Mouse (Mus musculus) 416B (cell line): ENCODE data around the gene Gtf3c1.

ENCODE experiments used
- DNase-seq: peaks from one replicate; pipeline ENCODE4 v3.0.0; 2011; ENCODE audit warnings: low read depth

Gtf3c1 gene

DNA sequence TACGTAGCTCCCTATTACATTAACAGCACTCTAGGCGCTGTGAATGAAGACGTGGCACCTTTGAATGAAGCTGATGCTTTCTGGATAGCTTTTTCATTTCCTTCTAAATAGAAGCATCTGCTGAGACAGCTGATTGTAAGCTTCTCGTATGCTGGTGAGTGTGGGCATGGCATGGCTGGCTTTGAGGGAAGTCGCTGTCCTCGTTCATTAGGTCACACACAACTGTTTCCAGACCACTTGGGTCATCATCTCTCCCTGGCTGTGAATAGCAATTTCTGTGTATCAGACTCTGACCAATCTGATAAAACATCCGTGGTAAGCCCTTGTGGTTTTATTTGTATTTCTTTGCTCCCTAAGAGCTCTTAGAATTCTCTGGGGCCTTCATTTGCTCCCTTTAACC, 89.6 kb downstream of the Gtf3c1 start:
- peak; percentile 85 for DNase-seq

DNA sequence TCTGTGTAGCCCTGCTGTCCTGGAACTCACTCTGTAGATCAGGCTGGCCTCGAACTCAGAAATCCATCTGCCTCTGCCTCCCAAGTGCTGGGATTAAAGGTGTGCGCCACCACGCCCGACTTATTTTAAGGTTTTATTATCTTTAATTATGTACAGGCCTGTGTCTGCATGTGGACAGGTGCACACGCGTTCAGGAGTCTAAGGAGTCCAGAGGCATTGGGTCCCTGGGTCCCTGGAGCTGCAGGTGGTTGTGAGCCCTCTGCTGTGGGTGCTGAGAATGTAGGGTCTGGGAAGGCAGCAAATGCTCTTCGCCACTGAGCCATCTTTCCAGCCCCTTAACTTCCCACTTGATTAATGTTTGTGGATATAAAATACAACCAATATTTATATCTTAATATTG, 92.1 kb downstream of the Gtf3c1 start:
- no peak for DNase-seq

DNA sequence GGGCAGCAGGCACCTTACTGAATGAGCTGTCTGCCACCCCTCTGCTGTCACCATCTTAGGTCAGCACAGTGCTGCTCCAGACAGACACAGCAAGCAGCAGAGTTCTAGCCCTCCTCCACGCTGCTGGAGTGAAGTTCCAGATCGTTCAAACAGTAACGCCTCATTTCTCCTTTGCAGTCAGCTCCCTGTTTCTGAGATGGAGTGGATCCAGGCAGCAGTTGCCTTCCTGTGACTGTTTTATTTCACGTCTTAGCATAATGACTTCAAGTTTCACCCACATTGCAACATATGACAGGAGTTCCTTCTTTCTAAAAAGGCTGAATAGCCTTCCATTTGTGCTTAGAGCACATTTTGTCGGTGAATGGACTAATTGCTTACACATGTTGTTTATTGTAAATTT, 94.0 kb downstream of the Gtf3c1 start:
- peak; percentile 33 for DNase-seq

DNA sequence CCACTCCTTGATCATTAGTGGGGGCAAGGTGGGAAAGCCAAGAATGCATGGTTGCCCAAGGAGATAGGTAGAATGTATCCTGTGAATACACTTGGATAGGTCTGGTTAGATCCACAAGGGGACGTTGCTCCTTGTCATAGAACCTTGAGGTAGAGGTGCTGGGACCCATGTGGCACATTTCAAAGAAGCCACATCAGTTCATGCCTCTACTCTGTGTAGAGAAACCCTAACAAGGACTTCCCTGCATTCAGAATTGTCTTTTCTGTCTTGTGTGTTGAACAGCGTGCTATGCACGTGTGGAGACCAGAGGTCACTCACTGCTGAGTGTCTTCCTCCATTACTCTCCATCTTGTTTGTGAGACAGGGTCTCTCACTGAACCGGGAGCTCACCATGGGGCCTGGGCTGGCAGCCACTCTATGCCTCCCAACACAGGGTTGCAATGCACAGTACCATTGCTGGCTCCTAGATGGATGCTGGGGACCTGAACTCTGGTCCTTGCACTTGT, 99.3 kb downstream of the Gtf3c1 start:
- no peak for DNase-seq

DNA sequence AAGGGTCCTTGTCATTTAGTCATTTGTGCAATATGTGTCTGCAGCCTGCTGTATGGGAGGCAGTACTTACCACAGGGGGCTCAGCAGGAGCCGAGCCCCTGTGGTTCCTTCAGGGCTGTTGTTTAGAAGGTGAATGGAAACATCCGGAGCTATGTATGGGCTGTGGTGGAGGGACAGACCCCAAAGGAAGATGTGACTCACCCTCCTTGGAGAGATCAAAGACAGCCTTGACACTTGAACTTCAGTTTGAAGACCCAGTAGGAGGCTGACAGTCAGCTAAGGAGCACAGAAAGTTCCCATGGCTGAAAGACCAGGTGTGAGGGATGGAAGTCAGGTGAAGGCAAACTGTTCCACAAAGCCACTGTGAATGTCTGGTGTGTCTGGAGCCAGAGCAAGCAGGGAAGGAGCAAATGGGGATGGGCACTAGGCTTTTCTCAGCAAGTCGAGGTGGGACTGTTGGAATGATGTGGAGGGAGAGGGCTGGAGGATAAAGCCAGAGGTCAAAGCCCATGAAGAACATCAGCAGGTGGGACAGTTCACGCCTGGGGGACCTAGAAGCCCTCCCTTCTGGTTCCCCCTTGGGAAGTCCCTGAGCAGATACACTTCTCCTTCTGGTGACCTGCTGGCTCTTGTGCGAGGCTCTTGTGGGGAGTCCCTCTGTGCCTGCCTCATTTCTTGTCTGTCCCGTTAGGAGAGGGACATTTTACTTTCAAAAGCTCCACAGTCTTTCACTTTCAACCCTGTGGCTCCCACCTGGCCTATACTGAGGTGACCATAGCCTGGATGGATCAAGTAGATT, 100.0 kb downstream of the Gtf3c1 start:
- DNase-seq, result peak; percentile 86

DNA sequence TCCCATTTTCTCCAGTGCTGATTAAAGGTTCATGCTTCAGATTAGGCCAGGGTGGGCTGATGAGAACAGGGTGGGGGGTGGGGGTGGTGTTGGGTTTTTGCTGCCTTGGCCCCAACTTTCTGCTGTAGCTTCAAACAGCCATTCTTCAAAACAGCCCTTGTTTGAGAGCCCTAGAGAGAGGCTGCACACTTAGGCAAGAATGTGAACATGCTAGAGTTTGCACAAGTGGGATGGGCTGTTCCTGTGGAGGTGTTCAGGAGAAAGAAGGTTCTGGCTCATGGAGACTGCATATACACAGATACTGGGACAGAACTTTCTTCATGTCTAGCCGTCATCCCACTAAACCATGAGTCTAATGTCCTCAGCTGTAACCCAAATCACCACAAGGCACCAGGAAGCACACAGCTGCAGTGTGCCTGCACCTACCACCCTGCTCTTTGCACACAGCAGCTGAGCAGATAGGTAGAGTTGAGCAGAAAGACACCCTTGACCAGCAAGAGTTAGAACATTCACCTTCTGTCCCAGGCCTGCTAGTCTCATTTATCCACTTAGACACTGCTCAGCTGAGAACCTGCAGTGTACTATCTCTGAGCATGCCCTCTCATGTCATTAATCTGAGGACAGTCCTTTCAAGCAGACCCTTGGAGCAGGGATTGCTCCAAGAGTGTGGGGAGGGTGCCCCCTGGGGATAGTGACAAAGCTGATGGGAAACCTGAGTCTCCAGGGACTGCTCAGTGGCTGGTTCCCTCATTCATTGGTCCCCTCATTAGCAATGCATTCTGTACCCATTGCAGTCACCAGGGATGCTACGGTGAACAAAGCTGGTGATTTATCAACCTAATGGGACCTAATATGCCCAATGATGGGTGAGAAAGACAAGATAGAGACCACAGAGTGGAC, 101.1 kb downstream of the Gtf3c1 start:
- no peak for DNase-seq

DNA sequence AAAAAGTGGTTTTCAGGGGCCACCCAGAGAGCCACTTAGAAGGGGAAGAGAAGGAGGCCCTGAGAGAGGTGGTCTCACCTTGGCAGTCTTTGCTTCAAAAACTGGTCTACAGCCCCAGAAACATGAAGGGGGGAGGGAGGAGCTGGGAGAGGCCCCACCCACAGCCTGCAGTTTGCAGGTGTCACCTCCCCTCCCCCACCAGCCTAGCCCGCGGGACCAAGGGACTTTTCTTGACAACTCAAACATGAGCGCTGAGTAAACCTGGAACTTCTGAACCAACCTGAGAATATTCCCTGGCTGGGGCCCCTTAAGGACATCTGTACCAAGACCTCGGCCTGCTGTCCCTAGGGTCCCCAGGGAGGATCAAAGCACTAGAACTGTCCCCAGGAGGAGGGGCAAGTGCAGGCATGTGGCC, 101.8 kb downstream of the Gtf3c1 start:
- no peak for DNase-seq

DNA sequence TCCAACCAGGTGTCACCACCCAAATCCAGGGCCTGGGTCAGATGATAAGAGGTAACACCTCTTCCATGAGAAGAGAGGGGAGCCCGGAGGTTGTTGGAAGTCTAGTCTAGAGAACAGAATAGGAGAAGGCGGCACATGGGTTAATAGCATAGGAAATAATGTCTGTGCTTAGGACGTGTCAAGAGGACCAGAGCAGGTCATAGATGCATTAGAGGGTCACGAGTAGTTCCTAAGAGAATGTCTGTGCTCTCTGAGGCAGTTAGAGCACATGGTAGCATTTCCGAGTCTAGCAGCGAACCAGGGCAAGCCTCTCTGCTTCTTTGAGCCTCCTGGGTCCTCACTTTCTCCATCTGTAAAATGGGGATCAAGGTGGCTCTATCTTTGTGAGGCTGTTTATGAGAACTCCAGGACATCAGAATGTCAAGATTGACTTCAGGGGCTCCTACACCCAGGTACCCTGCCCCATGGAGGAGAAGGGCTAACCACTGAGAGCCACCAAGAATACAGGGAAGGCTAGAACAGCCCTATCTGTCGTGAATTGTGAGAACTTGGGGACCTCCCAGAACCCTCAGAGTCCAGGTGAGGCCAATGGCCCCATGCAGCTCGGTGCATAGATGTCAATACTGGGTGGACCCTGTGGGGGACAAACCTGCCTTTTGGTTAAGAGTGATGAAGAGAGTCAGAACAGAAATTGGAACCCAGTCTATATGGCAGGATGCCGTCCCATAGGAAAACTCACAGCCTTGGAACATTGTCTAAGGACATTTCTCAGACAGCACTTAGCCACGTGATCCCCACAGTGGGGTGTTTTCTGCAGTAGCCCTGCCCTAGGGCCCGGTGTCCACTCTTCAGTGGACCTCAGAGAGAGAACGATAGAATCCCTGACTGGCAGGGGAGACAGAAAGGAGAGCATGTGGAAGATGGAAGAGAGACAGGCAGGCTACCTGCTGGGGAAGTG, 102.9 kb downstream of the Gtf3c1 start:
- DNase-seq, result no peak

DNA sequence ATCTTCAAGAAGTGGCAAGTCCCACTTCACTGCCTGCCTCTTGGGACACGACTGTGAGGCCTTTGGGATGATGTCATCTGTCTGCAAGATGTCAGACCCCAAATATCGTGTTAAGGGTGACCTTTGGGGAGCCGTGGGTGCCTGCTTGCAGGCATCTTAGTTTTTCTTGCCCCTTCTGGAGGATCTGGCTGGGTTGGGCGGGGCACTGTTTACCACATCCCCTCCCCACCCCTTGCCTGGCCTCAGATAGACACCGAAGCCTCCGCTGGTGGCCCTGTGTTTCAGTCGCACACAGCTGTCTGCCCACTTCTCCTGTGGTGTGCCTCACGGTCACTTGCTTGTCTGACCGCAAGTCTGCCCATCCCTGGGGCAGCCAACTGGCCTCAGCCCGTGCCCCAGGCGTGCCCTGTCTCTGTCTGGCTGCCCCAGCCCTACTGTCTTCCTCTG, 104.4 kb downstream of the Gtf3c1 start, which contains the start of gene Il21r:
Gene Il21r (plus strand): TSS at position 245 of the 447 bp plus-strand sequence.
- peak; percentile 87 for DNase-seq

DNA sequence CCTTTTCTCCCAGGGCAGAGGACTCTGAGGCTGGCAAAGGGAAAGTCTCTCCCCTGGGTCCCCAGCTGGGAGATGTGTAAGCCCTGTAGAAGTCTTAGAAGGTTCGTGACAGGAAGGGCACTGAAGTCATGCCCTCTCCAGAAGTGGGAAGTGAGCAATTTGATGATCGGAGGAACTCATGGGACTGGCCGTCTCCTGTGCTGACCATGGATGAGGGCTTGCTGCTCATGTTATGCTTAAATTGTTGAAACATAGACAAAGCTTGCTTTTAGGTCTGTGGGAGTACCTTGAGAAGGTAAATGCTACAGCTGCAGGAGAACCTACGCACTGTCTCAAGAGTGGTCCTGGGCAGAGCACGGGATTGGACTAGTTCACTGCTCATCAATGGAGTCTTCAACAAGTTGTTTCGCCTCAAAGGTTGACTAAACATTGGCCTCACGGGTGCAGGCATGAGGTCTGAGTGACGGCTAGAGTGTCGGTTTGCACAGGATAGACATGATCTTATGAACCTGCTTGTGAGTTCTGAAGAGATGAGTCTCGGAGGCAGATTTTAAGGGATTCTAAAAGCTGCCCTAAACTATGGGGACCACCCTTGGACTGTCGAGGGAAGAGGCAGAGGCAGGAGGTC, 105.6 kb downstream of the Gtf3c1 start:
- DNase-seq, result no peak

DNA sequence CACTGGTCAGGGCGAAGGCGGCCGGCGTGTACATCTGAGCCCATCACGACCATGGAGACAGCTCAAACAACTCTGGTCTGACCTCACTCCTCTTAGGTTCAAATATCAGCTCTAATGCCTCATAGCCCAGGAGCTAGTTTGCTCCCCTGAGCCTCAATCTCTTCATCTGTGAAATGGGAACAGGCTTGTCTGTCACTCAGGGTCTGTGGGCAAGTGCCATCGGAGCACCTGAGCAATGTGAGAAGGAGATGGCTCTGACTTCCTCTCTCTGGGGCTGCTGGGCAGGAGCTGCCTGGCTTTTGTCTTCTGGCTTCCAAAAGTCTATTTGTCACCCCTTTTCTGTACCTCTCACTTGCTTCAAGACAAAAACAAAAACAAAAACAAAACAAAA, 106.3 kb downstream of the Gtf3c1 start:
- DNase-seq, result no peak

DNA sequence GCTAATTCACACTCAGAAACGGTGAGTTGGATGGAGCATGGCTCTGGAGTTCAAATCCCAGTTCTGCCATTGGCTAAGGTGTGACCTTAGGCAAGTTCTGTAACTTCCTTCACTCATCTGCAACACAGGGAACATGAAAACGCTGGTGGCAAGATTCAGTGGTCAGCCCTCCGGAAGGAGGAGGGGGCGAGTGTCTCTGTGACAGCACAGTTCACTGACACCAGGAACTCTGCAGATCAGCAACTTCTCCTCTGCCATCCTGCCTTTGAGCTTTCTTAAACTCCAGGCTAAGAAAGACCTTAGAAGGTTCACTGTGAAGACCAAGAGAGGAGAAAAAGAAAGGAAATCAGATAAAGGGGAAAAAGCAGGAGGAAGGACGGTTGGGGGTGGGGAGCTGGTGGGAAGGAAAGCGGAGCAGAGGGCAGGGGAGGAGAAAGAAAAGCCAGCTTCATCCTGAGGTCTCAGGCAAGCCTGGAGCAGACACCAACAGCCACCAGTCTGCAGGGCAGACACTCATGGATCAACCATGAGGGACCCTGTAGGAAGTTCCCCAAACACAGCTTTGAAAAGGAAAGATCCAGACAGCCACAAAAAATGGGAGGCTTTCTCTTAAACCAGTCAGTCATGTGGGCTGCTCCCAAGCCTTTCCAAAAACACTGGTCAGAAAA, 106.8 kb downstream of the Gtf3c1 start:
- peak; percentile 52 for DNase-seq

DNA sequence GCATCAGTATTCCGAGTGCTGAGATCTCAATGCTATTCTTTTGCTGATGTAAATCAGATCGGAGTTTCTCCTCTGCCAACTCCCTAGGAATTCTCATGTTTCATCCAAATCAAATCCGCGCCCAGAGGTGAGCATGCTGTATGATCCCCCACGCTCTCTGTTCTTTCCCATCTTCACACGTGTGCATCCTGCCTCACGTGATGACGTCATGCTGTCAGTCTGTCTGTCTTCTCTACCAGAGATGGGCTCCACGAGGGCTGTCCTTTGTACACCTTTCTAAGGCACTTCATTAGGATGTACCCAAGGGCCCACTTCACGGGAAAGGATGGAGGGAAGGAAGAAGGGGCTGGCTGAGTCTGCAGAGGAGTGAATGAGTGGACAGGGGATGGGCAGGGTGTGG, 107.4 kb downstream of the Gtf3c1 start:
- DNase-seq, result no peak

DNA sequence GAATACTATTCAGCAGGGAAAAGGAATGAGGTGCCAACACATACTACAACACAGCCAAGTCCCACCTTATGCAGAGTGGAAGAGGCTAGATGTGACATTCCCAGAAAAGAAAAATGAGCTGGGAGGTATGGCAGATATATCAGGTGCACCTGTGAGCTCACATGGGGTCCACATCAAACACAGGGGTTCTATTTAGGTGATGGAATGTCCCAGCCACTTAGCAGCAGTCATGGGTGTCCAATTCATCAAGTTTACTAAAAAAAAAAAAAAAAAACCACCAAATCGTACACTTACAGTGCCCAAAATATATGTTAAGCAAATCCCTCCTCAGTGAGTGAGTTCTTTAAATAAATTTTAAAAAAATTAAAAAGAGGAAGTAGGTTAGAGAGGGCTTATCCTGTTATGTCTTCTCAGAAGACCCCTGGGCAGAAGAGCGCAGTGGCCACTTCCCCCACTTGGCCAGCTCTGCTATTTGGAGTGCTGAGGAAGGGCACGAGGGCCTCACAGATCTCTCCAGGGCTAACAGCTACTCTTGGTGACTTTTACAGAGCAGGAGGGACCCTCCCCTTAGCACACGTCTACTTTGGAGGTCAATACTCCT, 108.1 kb downstream of the Gtf3c1 start:
- no peak for DNase-seq

DNA sequence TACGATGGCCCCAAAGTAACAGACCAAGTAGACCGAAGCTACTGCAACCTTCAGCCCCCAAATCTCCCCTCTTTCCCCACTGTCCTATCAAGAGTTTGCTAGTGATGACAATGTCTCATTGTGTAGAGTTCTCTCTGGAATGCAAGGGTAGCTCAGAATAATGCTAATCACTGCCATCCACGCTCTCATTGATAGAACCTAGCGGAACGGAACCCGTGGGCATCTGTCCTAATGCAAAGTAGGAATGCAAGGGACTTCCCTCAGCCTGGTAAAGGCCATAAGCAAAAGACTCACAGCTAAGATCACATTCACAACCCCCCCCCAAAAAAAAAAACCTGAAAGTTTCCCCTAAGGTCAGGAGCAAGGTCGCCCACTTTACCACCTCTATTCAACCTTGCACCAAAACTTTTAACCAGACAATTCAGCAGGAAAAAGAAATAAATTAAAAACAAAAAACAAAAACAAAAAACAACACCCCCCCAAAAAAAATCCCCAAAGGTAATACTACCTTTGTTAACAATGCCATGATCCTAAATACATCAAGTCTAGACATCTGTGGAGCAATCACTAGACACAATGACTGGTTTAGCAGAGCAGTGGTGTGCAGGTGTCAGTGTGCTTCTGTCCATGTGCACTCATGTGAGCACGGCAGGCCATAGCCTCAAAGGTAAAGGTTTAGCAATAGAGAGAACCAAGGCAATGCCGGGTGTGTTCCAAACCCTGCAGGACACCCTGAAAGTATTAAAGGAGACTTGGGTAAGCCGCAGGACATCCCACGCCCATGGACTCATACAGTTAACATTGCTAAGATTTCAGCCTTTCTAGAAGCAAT, 109.8 kb downstream of the Gtf3c1 start:
- DNase-seq, result no peak

DNA sequence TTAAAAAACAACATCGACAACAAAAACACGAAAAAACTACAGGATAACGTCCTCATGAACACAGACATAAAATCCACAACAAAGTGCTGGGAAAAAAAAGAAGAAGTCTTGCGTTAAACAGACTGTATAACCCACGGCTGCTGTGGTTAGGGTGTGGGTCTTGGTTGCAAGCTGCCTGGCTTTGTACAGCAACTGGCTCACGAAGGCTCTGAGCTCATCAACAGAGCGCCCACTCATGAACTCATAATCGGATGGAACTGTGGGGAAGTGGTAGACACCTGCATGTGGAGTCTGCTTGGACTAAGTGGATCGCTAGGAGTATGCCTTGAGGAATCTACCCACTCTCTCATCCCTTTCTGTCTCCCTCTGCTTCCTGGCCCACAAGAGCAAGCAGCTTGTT, 110.5 kb downstream of the Gtf3c1 start:
- no peak for DNase-seq

DNA sequence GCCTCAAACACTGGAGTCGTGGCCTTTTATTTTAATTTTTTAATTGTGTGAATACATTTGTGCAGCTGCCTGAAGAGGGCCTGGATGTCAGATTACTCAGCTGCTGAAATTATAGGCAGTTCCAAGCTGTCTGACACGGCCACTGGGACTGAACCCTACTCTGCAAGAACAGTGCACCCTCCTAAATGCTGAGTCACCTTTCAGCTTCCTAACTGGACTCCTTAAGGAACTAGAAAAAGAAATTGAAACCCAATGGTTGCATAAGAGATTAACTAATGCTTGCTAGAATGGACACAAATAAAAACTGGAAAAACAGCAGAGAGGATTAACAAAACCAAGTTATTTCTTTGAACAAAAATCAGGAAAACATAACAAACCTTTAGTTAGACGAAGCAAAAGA, 111.2 kb downstream of the Gtf3c1 start:
- peak; percentile 75 for DNase-seq

DNA sequence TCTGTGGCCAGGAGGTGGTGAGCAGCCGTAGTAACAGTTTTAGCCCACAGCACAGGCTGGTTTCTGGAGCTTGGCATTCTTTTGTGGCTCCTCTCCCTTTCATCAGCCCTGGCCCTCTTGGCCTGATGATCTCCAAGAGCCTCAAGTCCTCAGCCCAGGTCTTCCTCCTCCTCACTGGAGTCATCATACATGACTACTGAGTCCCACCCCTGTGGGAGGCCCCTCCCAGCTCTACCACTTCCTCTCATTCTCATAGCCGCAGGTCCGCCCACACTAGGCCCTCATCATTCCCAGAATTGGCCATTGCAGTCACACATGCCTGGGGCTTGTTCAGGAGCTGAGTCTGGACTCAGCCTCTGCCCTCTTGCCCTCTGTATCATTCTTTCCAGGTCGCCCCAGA, 113.7 kb downstream of the Gtf3c1 start:
- peak; percentile 49 for DNase-seq
